Mouse (Mus musculus): ENCODE measurements at regions not wholly inside any gene's neighbourhood (a gene's known extent, or its start where the extent isn't known, plus 50 kb on each side); places are given as distances from the start of the nearest gene placed in this dataset.

DNA sequence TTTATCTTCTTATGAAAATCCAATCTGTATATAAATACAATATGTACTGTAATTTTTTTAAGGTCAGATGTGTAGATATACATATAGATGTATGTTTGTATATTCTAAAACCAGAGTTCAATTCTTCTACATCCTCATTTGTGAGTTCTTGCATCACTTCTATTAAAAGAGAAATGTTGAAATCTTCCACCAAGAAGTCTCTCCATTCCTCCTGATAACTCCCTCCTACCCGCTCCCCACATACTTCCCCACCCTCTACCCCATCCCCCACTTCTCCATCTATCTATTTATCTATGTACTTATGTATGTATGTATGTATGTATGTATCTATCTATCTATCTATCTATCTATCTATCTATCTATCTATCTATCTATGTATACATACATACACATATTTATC lies 285.3 kb downstream of the Lmo4 start:
- no peak for DNase-seq

DNA sequence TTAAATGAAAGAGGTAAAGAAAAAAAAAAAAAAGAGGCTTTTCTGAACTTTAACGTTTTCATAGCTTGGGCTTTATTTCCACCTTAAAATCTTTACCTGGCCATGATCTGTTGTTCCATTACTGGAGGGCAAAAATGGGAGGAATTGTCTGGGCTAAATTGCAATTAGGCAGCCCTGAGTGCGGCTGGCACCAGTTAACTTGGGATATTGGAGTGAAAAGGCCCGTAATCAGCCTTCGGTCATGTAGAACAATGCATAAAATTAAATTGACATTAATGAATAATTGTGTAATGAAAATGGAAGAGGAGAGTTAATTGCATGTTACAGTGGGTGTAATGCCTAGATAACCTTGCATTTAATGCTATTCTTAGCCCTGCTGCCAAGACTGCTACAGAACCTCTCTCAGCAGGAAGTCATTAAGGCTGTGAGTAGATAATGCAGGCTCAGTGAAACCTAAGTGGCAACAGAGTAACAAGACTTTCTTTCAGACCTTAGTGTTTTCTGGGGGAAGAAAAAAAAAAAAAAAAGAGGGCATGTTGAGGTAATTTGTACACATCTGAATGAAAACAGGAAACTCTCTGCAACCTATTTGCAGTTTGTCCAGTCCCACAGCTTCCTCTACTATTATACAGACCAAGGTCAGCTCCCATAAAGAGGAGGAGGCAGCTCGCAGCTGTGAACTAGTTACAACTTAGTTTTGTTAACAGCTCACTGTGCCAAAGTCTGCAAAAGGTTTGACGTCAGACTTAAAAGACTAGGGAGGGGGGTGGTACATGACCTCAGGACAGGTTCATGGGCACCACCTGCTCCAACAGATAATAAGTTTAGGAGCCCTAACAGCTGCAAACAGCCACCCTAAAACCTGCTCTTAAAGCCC lies 290.4 kb downstream of the Lmo4 start:
- no peak for DNase-seq

- DNase-seq = no peak
These were observed 291.9 kb downstream of the Lmo4 start for GRCm38 (mm10) chr3:143913044-143913574.

DNA sequence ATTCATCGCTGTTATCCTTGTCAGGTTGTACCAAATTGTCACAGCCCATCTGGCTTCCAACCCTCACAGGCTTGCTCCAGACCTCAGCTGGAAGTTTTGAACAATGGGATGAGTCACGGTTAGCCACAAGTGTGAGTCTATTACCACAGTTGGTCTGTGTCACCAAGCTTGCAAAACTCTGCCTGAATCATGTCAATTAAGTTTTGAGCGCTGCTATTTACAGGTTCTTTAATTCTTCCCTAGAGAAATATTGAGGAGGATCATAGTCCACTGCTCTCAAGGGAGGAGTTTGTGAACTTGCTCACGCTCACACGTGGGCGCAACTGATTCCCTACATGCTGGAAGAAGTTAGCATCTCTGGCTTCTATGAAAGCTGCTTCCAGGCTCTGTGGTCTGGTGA lies 292.6 kb downstream of the Lmo4 start:
- no peak for DNase-seq

DNA sequence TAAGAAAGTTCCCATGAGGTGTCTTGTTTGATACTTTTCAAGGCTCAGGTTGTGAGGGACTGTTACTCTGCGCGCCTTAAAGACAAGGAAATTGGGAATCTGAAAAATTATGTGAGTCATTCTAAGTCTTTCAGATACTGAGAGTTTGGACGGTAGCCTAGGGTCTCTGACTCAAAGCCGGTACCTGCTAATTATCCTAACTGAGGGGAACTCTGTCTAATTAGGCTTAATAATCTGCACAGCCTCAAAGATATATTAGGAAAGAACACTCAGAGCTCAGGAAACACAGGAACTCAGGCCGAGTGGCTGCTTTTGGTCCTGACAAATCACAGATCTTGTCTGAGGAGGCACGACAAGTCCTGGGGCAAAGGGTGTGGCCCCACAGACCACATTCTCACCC lies 295.7 kb downstream of the Lmo4 start:
- DNase-seq = no peak

- DNase-seq = no peak
These were observed 301.6 kb downstream of the Lmo4 start for GRCm38 (mm10) chr3:143903421-143903820.

GRCm38 (mm10) chr3:143880813-143881212 lies 324.2 kb downstream of the Lmo4 start:
- no peak for DNase-seq

- no peak for DNase-seq
These were observed 331.1 kb downstream of the Lmo4 start for GRCm38 (mm10) chr3:143873876-143874275.

GRCm38 (mm10) chr3:143866521-143866920 lies 338.5 kb downstream of the Lmo4 start:
- DNase-seq = no peak

GRCm38 (mm10) chr3:143865626-143866025 lies 339.4 kb downstream of the Lmo4 start:
- no peak for DNase-seq

GRCm38 (mm10) chr3:143864490-143864889 lies 340.5 kb downstream of the Lmo4 start:
- peak; percentile 8 for DNase-seq

- DNase-seq = no peak
These were observed 342.5 kb downstream of the Lmo4 start for GRCm38 (mm10) chr3:143862531-143862930.

DNA sequence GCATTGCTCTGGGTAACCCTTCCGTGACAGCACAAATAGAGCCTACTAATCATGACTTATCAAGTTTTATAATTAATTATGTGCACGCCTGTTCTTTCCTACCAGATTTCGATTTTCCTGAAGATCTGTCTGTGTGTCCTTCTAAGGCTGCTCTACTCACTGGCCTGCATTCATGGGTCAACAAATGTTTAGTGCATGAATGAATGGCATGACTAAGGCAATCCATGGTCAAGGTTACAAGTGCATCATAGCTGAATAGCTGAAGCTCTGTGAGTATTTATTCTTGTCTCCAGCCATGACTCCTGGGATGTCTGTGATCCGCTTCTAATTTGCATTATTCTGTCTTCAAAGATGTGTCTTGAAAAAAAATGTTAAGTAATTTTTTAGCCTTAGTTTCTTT lies 343.2 kb downstream of the Lmo4 start:
- DNase-seq = no peak

DNA sequence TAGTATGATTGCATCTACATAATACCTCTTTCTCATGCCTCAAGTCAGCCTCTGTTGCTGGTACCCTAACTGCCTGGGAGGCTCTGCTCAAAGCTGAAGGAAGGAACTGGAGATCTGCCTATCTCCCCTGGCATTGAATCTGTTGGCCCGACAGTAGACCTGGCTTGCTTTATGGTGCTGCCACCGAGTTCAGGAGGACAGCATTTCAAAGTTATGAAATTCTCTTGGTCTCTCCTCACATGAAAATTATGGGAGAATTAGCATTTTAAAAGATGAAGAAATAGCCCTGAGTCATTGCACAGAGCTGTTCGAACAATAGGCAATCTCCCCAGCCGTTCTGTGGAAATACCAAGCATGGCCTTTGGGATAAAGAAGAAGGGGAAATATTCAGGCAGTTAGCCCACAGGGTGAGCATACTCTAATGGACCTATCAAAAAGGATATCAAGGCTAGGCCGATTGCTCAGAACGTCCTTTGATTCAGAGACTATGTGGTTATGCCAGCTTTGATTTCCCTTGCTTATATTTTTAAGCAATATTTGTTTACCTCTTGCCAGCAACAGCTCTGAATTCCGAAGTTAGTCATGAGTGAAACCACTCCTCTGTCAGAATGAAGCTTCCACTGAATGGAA lies 369.3 kb downstream of the Lmo4 start:
- DNase-seq = no peak

GRCm38 (mm10) chr3:143834725-143835124 lies 370.3 kb downstream of the Lmo4 start:
- no peak for DNase-seq

- DNase-seq = no peak
These were observed 381.6 kb downstream of the Lmo4 start for GRCm38 (mm10) chr3:143823395-143823777.

- DNase-seq = no peak
These were observed 382.2 kb downstream of the Lmo4 start for GRCm38 (mm10) chr3:143822564-143823394.

- peak; percentile 19 for DNase-seq
These were observed 397.5 kb downstream of the Lmo4 start for GRCm38 (mm10) chr3:143807544-143807943.

- DNase-seq = no peak
These were observed 398.1 kb downstream of the Lmo4 start for GRCm38 (mm10) chr3:143806940-143807339.

DNA sequence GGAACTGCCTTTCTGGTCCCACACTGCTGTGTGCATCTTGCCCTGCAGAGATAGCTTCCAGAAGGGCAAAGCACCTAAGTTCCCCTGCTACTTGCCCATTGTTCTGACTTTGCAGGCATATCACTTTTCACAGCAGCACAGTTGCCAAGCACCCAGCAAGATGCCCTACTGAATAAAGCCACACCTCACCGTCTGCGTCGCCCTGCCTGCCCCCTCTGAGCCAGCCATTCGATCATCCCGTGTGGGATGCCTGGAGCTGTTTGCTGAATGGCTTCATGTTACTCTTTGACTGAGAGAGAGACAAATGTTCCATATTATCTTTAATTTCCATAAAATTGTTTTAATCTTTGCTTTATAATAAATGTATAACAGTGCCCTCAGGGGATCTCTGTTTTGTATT lies 407.2 kb downstream of the Lmo4 start:
- no peak for DNase-seq

- DNase-seq = no peak
These were observed 414.1 kb downstream of the Lmo4 start for GRCm38 (mm10) chr3:143790905-143791304.

DNA sequence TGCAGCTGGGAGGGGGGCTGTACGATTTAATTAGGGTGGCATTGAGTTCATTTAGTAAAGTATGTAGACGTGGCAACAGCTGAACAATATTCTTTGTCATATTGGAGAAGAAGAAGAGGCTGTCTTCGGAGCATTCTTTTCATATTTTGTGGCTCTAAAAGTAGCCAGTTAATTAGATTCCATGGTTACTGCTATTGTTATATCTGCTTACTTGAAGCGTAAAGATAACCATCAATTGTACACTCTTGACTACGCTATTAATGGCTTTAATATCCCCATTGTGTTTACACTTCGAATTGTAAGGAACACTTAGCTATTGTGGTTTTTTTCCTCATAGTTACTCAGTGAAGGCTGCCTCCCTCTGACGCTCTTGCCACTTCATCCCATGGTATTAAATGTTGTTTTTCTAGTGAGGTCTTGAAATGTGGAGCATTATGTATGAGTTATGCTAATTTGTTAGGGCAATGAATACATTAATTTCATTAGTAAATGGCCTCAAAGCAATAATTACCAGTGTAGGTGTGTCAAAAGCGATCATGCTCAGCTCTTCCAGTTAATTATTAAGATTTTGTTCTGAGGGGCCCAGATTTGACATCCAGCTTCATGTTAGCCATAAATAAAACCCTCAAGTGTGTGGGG lies 415.0 kb downstream of the Lmo4 start:
- no peak for DNase-seq

DNA sequence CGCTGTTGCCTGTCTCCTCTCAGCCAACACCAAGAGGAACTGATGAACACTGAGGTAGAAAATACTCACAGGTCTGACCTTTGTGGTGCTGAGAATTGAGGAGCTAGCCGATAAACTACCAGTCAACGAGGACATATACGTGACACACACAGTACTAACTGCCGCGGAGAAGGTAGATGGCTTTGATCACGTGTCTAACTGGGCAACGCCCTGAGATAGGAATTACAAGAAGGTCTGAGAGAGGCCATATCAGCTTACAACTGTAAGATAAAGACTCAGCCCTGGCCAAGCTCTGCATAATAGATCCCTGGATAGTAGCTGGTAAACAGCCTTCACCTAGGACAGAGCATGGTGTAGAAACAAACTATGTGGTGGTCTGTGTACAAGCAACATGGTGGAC lies 418.1 kb downstream of the Lmo4 start:
- DNase-seq = no peak
